Mouse (Mus musculus) cerebellum, adult 18-20 months (tissue): ENCODE data around the gene Fntb.
"Not testable (repeated sequence)": the region's sequence is repeated elsewhere in the genome, so short reads cannot be mapped to it uniquely, and the experiment has no call there.

Source experiments
- DNase-seq, 2 experiments: peaks; one replicate each; pipeline ENCODE4 v3.0.0; 2021

Fntb gene

DNA sequence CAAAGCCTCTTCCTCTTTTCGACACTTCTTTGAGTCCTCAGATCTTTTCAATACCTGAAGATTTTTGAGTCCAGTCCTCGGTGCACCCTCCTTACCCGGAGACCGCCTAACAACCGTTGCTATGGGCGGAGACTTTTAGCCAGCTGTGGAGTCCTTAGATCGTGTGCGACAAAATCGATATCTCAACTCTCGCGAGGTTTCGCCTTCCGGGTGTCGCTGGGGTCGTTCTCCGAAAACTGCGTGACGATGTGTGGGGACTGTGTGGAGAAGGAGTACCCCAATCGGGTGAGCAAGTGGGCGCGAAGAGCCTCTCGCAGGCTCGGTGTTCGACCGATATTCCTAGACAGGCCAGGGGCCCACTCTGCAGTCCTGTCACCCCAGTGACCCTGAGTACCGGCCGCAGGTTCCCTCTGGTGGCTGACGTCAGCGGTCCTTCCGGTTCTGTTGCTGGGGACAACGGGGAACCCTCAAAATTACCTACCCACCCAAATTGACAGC is at the start of gene Fntb, which contains the start of gene Churc1:
TSS of gene Fntb (plus strand) at position 236 of the 498 bp plus-strand sequence.
TSS of gene Churc1 (plus strand) at position 185 of the 498 bp plus-strand sequence.
- DNase-seq, result peak; percentile 80

DNA sequence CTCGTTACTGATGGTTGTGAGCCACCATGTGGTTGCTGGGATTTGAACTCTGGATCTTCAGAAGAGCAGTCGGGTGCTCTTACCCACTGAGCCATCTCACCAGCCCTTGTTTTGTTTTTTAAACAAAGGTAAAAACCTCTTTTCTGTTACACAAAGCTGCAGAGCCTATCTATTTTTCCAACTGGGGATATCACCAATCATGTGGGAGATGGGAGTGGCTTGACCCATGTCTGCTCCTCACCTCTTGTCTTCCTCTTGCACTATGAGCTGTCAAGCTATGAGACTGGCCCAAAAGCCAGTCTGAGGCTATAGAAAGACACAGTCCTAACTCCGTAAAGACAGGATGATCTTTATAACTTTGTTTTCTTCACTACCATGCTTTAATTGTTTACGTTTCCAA is 47.0 kb upstream of the Fntb start:
- DNase-seq, result peak in 1 of 2 experiments; percentile 1

DNA sequence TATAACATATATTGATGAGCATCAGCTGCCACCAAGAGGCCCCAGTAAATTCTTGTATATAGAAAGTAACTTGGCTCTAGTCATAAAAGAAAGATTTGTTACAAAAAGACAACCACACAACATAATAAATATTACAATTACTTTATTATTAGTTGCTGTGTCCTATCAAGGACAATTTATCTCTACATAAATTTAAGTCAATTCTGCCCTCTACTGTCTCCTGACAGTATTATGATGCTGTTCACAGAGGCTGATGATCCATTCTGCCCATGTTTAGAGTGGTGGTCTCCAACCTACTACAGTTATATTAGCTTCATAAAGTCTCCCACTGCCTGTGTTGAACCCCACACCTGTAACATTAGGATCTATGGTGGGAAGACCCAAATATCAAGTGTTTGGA is 44.8 kb upstream of the Fntb start:
- DNase-seq, result peak in 1 of 2 experiments; percentile 10

DNA sequence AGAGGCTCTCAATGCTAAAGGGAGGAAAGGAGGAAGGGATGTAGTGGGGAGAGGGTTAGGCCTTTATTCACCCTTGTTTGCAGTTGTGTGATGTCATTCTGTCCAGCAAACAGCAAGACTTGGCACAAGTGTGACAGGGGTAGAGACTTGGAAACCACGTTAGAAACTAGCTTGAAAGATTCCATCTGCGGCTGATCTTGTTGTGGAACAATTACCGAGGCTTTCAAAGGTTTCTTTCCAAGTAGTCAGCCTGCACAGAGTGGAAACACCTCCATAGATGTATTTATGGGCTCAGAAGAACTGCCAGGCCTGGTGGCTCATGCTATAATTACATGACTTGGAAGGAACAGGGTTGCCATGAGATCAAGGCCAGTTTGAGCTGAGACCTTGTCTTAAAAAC is 43.4 kb upstream of the Fntb start:
- peak in 1 of 2 experiments; percentile 0 for DNase-seq

GRCm38 (mm10) chr12:76727955-76728354 is 37.4 kb upstream of the Fntb start:
- DNase-seq, result peak in 1 of 2 experiments; percentile 1

- peak; percentile 52 to 60 for DNase-seq
Observed at GRCm38 (mm10) chr12:76750866-76751459, 14.4 kb upstream of the Fntb start.

DNA sequence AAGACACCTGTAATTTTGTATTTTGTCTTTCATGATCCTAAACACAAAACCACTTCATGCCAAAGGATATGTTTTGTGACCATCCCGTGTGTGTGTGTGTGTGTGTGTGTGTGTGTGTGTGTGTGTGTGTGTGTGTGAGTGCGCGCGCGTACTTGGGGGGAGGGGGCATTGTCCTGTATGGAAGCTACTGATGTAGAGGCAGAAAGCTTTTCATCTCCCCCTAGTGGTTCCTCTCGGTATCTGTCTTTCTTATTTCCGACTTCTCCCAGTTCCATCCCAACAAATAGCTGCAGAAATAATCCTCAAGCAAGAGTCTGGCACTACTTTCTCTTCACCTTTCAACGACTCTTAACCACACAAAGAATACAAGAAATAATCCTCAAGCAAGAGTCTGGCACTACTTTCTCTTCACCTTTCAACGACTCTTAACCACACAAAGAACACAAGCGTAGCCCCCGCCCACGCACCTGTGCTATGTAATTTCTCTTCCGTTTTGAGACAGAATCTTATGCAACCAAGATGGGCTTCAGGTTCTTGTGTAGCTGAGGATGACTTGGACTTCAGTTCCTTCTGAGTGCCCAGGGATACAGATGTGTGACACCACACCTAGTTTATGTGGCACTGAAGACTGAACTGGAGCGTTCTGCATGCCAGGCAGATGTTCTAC is 12.6 kb upstream of the Fntb start:
- DNase-seq, result peak; percentile 65

DNA sequence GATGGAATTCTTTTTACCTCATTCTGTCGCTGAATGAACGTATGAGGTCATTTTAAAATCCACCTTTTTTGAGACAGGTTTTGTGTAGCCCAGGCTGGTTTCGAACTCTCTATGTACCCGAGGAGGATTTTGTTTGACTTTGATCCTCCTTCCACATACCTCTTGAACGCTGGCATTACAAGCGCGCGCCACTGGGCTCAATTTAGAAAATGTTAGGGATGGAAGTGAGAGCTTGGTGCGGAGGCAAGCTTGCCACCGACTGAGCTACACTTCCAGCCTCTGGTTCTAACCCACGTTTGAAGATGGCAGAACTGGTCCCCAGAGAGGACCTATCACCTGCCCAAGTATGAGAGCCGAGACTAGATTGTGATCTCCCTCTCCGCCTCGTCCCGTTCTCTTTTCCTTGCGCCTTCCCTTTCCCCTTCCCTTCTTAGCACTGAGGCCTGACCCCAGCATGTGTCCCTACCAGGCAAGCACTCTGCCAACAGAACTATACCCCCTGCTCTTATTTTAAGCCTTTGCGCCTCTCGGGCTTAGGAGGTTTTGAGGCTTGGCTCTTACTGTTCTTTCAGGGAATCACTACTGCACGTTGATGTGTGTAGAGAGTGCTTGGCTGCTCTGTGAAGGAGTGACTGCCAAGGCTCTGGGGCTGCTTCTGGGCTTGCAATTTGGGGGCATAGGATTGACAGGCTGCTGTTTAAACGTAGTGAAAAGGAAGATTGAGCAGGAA is 677 bp downstream of the Fntb start:
- DNase-seq, result peak in 1 of 2 experiments; percentile 40

GRCm38 (mm10) chr12:76770841-76771500 is 5.6 kb downstream of the Fntb start:
- no peak for DNase-seq

- no peak for DNase-seq
Observed at GRCm38 (mm10) chr12:76771540-76771939, 6.2 kb downstream of the Fntb start.

GRCm38 (mm10) chr12:76774652-76775051 is 9.3 kb downstream of the Fntb start:
- DNase-seq, result no peak

GRCm38 (mm10) chr12:76775132-76775531 is 9.7 kb downstream of the Fntb start:
- no peak for DNase-seq

- DNase-seq, result no peak
Observed at GRCm38 (mm10) chr12:76776898-76777297, 11.5 kb downstream of the Fntb start.

GRCm38 (mm10) chr12:76777845-76778244 is 12.5 kb downstream of the Fntb start:
- no peak for DNase-seq

DNA sequence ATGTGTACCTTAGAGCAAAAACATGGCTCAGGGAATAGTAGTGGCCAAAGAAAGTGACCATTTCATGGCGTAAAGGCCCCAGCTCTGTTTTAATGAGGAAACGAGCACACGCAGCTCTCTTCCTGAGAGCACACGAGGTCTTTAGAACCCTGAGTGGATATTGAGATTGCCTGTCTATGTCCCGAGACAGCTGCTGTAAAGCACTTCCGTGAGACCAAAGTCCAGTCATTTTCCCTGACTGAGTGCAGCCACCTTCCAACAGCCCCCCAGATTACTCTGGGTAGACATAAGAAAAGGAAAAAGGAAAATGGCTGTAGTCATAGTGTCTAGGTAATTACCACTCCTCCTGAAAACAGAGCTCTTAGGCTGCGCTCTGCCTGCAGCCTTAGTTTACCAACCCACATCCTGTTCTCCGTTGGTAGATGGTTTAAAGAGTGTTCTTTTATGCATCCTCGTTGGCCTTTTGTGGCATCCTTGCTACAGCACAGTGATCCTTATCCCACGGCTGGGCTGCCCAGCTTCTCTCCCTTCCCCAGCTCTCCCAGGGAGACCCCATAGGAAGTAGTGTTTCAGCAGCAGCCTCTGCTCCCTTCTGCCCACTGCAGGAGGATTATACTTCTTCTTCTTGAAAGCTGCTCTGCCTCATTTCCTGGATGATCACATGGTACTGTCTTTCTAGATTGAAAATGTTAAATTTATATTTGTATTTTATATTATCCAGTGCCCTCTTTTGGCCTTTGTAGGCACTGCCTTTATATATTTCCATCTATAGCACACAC is 13.1 kb downstream of the Fntb start:
- no peak for DNase-seq

DNA sequence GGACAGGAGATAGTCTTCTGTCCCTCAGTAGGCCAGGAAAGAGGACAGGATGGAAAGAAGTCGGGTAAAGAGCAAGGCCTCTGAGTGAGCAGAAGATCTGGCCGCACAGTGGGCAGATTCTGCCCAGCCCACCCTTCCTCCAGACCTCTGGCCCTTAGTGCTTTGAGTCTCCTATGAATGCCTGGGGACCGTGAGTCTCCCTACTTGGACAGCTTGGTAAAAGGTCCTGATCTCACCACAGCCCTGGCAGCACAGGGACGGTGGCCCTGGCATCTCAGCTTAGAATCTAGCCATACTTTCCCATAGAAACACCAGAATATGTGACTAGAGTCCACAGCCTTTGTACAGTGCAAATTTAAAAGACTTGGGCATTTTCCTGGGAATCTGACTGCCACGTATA is 14.6 kb downstream of the Fntb start:
- no peak for DNase-seq

GRCm38 (mm10) chr12:76780639-76781468 is 15.5 kb downstream of the Fntb start:
- DNase-seq, result no peak

- DNase-seq, result no peak
Observed at GRCm38 (mm10) chr12:76784056-76784619, 18.7 kb downstream of the Fntb start.

GRCm38 (mm10) chr12:76790446-76791084 is 25.2 kb downstream of the Fntb start:
- no peak for DNase-seq

GRCm38 (mm10) chr12:76792540-76792939 is 27.2 kb downstream of the Fntb start:
- DNase-seq, result not testable (repeated sequence)
